Mouse (Mus musculus) natural killer cell, adult 2 months (primary cell): ENCODE measurements around the gene Rinl.

Source experiments
- DNase-seq, 2 experiments: peaks; one replicate each; pipeline ENCODE4 v3.0.0; 2022; ENCODE audit warnings: low spot score in 2 of 2

Rinl gene

GRCm38 (mm10) chr7:28823932-28824331 is 35.2 kb downstream of the Rinl start:
- DNase-seq, result no peak

- DNase-seq, result peak; percentile 76 to 84
Measured at GRCm38 (mm10) chr7:28824941-28825685, 36.3 kb downstream of the Rinl start, which contains the start of gene Ech1. Gene Ech1, plus strand, starts transcription at chr7:28825217.

- DNase-seq, result no peak
Measured at GRCm38 (mm10) chr7:28825686-28826401, 37.1 kb downstream of the Rinl start.

GRCm38 (mm10) chr7:28826402-28826772 is 37.6 kb downstream of the Rinl start:
- no peak for DNase-seq

- DNase-seq, result no peak
Measured at GRCm38 (mm10) chr7:28827338-28827737, 38.6 kb downstream of the Rinl start.

GRCm38 (mm10) chr7:28829821-28830220 is 41.1 kb downstream of the Rinl start:
- DNase-seq, result no peak

- no peak for DNase-seq
Measured at GRCm38 (mm10) chr7:28830981-28831380, 42.2 kb downstream of the Rinl start.

GRCm38 (mm10) chr7:28831411-28832125 is 42.8 kb downstream of the Rinl start:
- no peak for DNase-seq

- DNase-seq, result no peak
Measured at GRCm38 (mm10) chr7:28832137-28832536, 43.4 kb downstream of the Rinl start.

GRCm38 (mm10) chr7:28833723-28834347 is 45.1 kb downstream of the Rinl start, which contains the start of gene Lgals4:
Gene Lgals4, plus strand, starts transcription at chr7:28833854.
- no peak for DNase-seq

GRCm38 (mm10) chr7:28836936-28837335 is 48.2 kb downstream of the Rinl start:
- no peak for DNase-seq

GRCm38 (mm10) chr7:28838331-28838730 is 49.6 kb downstream of the Rinl start:
- no peak for DNase-seq

GRCm38 (mm10) chr7:28847273-28847672 is 58.5 kb downstream of the Rinl start:
- DNase-seq, result no peak
